Mouse (Mus musculus) left cerebral cortex, postnatal 14 days (tissue): ENCODE measurements around the gene Fdxacb1. TPM values are rescaled to one million over a fixed set of nuclear protein-coding genes. Genes with fewer than 3 reads are reported as not detected.

Experiments used
- DNase-seq, 2 experiments: peaks; one replicate each; pipeline ENCODE4 v3.0.0; 2021 to 2022; ENCODE audit warnings: low spot score in 2 of 2, mixed read lengths in 1 of 2
- intact Hi-C: fragments of 180-260 bp; cut with DNase I; formaldehyde crosslinking; loops from one replicate; pipeline ENCODE4 v1.15.1; 2025
- total RNA-seq, 2 experiments: library from RNA; stranded (reverse); gene quantifications; 2 replicates each; pipeline ENCODE4 v1.2.3; 2021

Gene Fdxacb1
- total RNA-seq, 2 experiments from 2014 or later, result 5.3 to 5.6 TPM

DNA sequence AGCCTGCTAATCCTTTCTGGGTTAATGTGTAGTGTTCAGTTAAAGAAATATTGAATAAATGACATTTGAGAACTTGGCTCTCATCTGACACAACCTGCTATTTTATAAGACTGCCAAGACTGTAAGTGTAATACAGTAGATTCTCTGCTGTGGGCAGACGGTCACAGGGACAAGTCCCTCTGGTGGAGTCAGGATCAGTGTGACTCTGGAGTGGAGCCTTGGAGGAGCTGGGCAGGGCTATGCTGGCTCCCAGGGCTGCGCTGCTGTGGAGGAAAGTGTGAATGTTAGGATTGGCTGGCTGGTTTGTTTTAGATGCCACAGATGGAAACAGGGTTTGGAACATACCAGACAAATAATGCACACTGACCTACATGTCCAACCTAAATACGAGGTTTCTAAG is 27.2 kb downstream of the Fdxacb1 start:
- intact Hi-C loops, result no loop called here
- DNase-seq, result no peak

DNA sequence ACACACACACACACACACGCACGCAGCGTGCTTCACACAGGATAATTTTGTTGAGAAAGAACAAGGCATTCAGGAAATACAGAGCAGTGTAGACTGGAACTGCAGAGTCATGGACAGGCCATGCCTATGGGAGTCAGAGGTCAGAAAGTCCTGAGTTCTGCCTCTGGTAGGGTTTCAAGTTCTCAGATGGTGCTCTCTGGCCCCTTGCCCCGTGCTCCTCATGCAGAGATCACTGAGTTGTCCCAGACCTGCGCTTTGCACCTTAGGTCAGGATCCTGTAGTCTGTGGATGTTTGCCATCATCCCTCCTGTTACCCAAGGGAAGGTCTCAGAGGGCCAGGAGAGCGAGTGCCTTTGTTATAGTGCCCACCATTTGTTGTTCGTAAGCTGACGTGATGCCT is 28.7 kb downstream of the Fdxacb1 start:
- intact Hi-C loops, result no loop called here
- DNase-seq, result no peak

- intact Hi-C loops, result no loop called here
- no peak for DNase-seq
Observed at GRCm38 (mm10) chr9:50797641-50798040, 29.6 kb downstream of the Fdxacb1 start.

GRCm38 (mm10) chr9:50798368-50798767 is 30.3 kb downstream of the Fdxacb1 start:
- no peak for DNase-seq
- intact Hi-C loops, result no loop called here

DNA sequence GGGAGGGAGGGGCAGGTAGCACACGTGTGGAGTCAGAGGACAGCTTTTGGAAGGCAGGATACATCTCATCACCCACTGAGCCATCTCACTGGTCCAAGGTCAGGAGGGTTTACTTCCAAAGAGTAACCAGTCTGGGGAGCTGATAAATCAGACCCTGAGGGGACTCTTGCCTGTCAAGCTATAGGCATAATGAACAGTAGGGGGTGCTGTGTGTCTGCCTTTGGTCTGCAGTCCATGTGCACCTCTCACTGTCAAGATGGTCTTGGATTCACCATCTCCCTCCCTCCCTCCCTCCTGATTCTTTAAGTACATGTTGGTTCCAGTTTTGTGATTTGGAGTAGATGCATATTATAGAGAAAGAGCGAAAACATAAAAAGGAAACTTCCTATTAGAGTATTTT is 32.9 kb downstream of the Fdxacb1 start:
- peak; percentile 66 to 69 for DNase-seq
- intact Hi-C loops, result loop anchor here (10.0 kb wide), 1 partner anchor 344 kb away; no protein-coding TSS in a partner anchor

DNA sequence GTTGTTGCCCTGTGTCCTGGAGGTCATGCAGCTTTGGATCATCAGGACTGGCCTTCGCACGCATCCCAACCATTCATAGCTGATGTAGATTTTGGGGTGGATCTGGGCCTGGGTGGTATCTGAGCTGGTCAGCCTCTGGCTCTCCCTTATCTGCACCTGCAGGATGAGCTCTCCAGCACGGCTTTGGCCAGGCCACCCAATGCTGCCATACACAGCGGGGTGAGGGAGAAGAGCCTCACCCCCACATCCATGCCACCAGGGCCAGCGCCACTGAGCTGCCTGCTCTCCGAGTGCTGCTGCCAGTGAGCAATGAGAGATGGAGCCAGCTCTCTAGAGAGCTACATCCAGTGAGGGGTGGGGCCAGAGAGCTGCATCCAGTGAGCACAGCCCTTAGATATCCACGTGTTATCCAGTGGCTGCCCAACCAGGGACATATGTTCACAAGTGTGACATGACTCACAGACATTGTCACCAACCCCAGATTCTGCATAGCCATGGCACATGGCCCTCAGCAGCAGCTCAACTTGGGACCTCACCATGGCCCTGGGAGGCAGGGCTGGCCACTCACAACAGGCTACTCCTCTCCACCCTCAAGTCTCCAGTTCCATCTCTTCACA is 35.1 kb downstream of the Fdxacb1 start:
- intact Hi-C loops, result loop anchor here (10.0 kb wide), 1 partner anchor 342 kb away; no protein-coding TSS in a partner anchor

GRCm38 (mm10) chr9:50808471-50808870 is 40.4 kb downstream of the Fdxacb1 start:
- intact Hi-C loops, result loop anchor here (10.0 kb wide), 1 partner anchor 336 kb away; no protein-coding TSS in a partner anchor
- DNase-seq, result no peak

More for the DNA sequence above, 35.1 kb downstream of the Fdxacb1 start:
- DNase-seq, result no peak

- intact Hi-C loops, result loop anchor here (10.0 kb wide), 1 partner anchor 336 kb away; no protein-coding TSS in a partner anchor
- no peak for DNase-seq
Observed at GRCm38 (mm10) chr9:50809146-50809545, 41.1 kb downstream of the Fdxacb1 start.

- intact Hi-C loops, result no loop called here
- DNase-seq, result no peak
Observed at GRCm38 (mm10) chr9:50811187-50811586, 43.2 kb downstream of the Fdxacb1 start.

- no peak for DNase-seq
- intact Hi-C loops, result no loop called here
Observed at GRCm38 (mm10) chr9:50811746-50812145, 43.7 kb downstream of the Fdxacb1 start.

DNA sequence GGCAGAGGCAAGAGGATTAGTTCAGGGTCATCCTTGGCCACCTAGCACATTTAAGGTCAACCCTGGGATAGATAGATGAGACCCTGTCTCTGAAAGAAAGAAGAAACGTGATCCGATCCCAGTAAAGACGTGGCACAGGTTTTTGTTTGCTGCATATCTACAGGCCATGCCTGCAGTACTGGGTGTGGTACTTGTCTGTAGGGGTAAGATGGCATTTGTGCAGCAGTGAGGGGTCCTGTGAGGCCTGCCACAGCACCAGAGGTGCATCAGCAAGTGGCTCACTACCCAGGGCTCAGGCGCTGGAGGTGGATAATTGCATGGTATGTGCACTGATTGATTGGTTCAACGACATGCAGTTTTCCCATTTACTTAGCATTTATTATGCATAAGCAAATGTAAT is 45.8 kb downstream of the Fdxacb1 start:
- intact Hi-C loops, result no loop called here
- no peak for DNase-seq

DNA sequence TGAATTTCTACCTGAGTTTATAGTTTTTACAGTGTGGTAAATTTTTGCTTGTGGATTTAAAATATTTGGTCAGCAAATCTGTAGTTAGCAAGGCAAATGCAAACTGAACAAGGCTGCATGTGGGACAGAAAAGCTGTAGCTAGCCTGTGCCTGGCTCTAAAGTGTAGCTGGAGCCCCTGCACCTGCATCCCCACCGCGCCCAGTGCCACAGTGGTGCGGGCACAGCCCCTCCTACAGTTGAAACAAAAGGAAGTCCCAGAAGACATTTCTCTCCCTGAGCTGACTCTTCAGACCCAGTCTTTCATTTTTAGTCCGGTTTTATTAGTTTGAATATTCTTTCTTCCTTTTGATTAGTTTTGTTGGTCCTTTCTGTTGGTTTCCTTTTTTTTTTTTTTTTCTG is 47.6 kb downstream of the Fdxacb1 start:
- DNase-seq, result no peak
- intact Hi-C loops, result no loop called here

GRCm38 (mm10) chr9:50816512-50816911 is 48.5 kb downstream of the Fdxacb1 start:
- DNase-seq, result no peak
- intact Hi-C loops, result no loop called here

DNA sequence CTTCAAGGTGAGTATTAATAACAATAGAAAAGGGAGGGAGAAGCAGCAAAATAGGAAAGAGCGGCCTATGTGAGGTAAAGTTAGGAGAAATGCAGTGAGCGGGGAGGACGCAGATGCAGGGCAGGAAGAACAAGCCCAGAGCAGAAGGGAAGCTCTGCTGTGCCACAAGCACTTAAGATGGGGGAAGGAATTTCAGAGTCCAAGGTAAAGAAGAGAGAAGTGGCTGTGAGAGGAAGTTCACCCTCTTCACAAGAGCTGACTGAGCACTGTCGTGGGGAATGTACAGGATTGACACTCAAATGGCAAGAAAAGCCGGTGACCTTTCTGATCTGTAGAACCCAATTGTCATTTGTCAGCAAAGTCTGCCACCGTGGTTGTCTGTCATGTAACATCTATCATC is 50.0 kb downstream of the Fdxacb1 start:
- intact Hi-C loops, result no loop called here
- DNase-seq, result no peak

GRCm38 (mm10) chr9:50819716-50820115 is 51.7 kb downstream of the Fdxacb1 start:
- intact Hi-C loops, result no loop called here
- DNase-seq, result peak; percentile 28 to 67

DNA sequence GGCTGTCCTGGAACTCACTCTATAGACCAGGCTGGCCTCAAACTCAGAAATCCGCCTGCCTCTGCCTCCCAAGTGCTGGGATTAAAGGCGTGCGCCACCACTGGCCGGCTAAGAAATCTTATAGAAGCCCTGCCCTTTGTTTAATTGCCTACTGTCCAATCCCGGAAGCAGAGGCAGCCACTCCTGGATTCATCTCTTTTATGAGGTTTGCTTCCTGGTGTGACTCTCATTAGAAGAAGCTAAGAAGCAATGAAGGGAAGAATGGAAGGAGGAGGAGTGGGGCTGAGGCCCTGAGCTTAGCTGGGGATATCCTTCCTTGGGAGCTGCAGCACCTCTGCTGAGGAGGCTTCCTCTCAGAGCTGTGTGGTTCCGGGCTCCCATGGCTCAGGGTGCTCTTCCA is 53.6 kb downstream of the Fdxacb1 start:
- no peak for DNase-seq
- intact Hi-C loops, result no loop called here

DNA sequence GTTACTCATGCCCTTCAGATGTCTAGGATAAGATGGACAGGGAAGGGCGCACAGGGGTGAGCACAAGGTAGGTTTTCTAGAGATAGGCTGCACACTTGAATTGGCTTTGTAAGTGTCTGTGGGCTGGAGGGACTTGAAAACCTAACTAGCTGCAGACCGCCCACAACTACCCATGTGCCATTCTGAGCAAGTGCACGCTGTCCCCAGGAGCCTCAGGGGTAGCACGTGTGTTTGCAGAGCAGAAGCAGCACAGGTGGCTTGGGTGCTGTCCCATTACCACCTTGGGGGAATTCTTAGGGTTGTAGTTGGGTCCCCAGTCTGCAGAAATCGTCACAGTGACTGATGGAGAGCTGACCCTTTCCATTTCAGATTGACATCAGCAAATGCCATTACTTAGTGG is 54.2 kb downstream of the Fdxacb1 start:
- no peak for DNase-seq
- intact Hi-C loops, result no loop called here

Other genes starting within 250 kb of the Fdxacb1 start
- gene Pts, start 239.5 kb upstream of the Fdxacb1 start, total RNA-seq, result 10 to 100 TPM; 35.6 to 41.3 TPM
- gene Il18, start 213.4 kb upstream of the Fdxacb1 start, total RNA-seq, result 10 to 100 TPM; 24.1 to 24.4 TPM
- gene Bco2, start 213.1 kb upstream of the Fdxacb1 start, total RNA-seq, result 1 to 10 TPM; 2.7 to 2.8 TPM
- gene Tex12, start 206.9 kb upstream of the Fdxacb1 start, total RNA-seq, result not detected
- gene Sdhd, start 164.4 kb upstream of the Fdxacb1 start, total RNA-seq, result 100 to 1,000 TPM; 124 to 129 TPM
- 100 to 1,000 TPM; 230 to 244 TPM for gene Timm8b, start 164.3 kb upstream of the Fdxacb1 start, total RNA-seq
- gene Pih1d2, start 150.9 kb upstream of the Fdxacb1 start, total RNA-seq, result 1 to 10 TPM; 2.1 to 3.2 TPM
- 10 to 100 TPM; 29.2 to 30.0 TPM for gene Nkapd1, start 150.8 kb upstream of the Fdxacb1 start, total RNA-seq
- gene Dlat, start 108.5 kb upstream of the Fdxacb1 start, total RNA-seq, result 100 to 1,000 TPM; 128 to 134 TPM
- gene Dixdc1, start 28.7 kb upstream of the Fdxacb1 start, total RNA-seq, result 10 to 100 TPM; 72.5 to 79.2 TPM
- 1 to 10 TPM; 2.0 to 3.1 TPM for gene 2310030G06Rik, start 21.7 kb upstream of the Fdxacb1 start, total RNA-seq
- 100 to 1,000 TPM in 1 of 2 experiments, 10 to 100 TPM in 1; 90.2 to 105 TPM for gene Cryab, start 16.9 kb upstream of the Fdxacb1 start, total RNA-seq
- 1 to 10 TPM; 2.3 to 2.7 TPM for gene Hspb2, start 15.9 kb upstream of the Fdxacb1 start, total RNA-seq
- 10 to 100 TPM; 28.8 to 29.9 TPM for gene Alg9, start 6.8 kb downstream of the Fdxacb1 start, total RNA-seq
- 10 to 100 TPM; 29.2 to 30.4 TPM for gene 1110032A03Rik, start 7.3 kb downstream of the Fdxacb1 start, total RNA-seq
- gene Ppp2r1b, start 77.1 kb downstream of the Fdxacb1 start, total RNA-seq, result 10 to 100 TPM; 19.7 to 21.6 TPM
- 10 to 100 TPM; 49.0 to 54.6 TPM for gene Sik2, start 240.8 kb downstream of the Fdxacb1 start, total RNA-seq